Mouse (Mus musculus): ENCODE data around the gene Add2.

The Add2 gene

GRCm38 (mm10) chr6:86028150-86028549 is 331 bp upstream of the Add2 start:
- Histone ChIP-seq H3K36me3 (ENCODE audit: control insufficient read depth, insufficient read depth, low read length, poor library complexity, severe bottlenecking) (no peaks in the 10 kb centered on the region), H3K27me3 (ENCODE audit: control insufficient read depth, insufficient read depth, low read length, poor library complexity, severe bottlenecking) (no peaks in the 10 kb centered on the region)
- no peak for DNase-seq (ENCODE audit: low read depth, low spot score)

GRCm38 (mm10) chr6:86029323-86029713 is 837 bp downstream of the Add2 start:
- no peak for DNase-seq (ENCODE audit: low read depth, low spot score)
- H3K27me3 ChIP-seq (ENCODE audit: control insufficient read depth, insufficient read depth, low read length, poor library complexity, severe bottlenecking) = no peaks in the 10 kb centered on the region
- no peaks in the 10 kb centered on the region for H3K36me3 ChIP-seq (ENCODE audit: control insufficient read depth, insufficient read depth, low read length, poor library complexity, severe bottlenecking)

GRCm38 (mm10) chr6:86031527-86031926 is 3.0 kb downstream of the Add2 start:
- H3K36me3 ChIP-seq (ENCODE audit: control insufficient read depth, insufficient read depth, low read length, poor library complexity, severe bottlenecking) = no peaks in the 10 kb centered on the region
- no peaks in the 10 kb centered on the region for H3K27me3 ChIP-seq (ENCODE audit: control insufficient read depth, insufficient read depth, low read length, poor library complexity, severe bottlenecking)
- no peak for DNase-seq (ENCODE audit: low read depth, low spot score)

GRCm38 (mm10) chr6:86033635-86034034 is 5.2 kb downstream of the Add2 start:
- Histone ChIP-seq H3K27me3 (ENCODE audit: control insufficient read depth, insufficient read depth, low read length, poor library complexity, severe bottlenecking) (no peaks in the 10 kb centered on the region), H3K36me3 (ENCODE audit: control insufficient read depth, insufficient read depth, low read length, poor library complexity, severe bottlenecking) (no peaks in the 10 kb centered on the region)
- DNase-seq (ENCODE audit: low read depth, low spot score) = no peak

- no peak for DNase-seq (ENCODE audit: low read depth, low spot score)
- Histone ChIP-seq H3K27me3 (ENCODE audit: control insufficient read depth, insufficient read depth, low read length, poor library complexity, severe bottlenecking) (no peaks in the 10 kb centered on the region; the same call in 1 of the 2 replicates), H3K36me3 (ENCODE audit: control insufficient read depth, insufficient read depth, low read length, poor library complexity, severe bottlenecking) (no peaks in the 10 kb centered on the region)
Observed at GRCm38 (mm10) chr6:86038901-86039300, 10.4 kb downstream of the Add2 start.

- DNase-seq (ENCODE audit: low read depth, low spot score) = no peak
- Histone ChIP-seq H3K36me3 (ENCODE audit: control insufficient read depth, insufficient read depth, low read length, poor library complexity, severe bottlenecking) (no peaks in the 10 kb centered on the region), H3K27me3 (ENCODE audit: control insufficient read depth, insufficient read depth, low read length, poor library complexity, severe bottlenecking) (no peaks in the 10 kb centered on the region; the same call in 1 of the 2 replicates)
Observed at GRCm38 (mm10) chr6:86040140-86040539, 11.7 kb downstream of the Add2 start.

- Histone ChIP-seq H3K27me3 (ENCODE audit: control insufficient read depth, insufficient read depth, low read length, poor library complexity, severe bottlenecking) (no peaks in the 10 kb centered on the region; the same call in 1 of the 2 replicates), H3K36me3 (ENCODE audit: control insufficient read depth, insufficient read depth, low read length, poor library complexity, severe bottlenecking) (no peaks in the 10 kb centered on the region)
- DNase-seq (ENCODE audit: low read depth, low spot score) = no peak
Observed at GRCm38 (mm10) chr6:86047510-86047909, 19.0 kb downstream of the Add2 start.

GRCm38 (mm10) chr6:86048509-86048908 is 20.0 kb downstream of the Add2 start:
- Histone ChIP-seq H3K27me3 (ENCODE audit: control insufficient read depth, insufficient read depth, low read length, poor library complexity, severe bottlenecking) (no peaks in the 10 kb centered on the region), H3K36me3 (ENCODE audit: control insufficient read depth, insufficient read depth, low read length, poor library complexity, severe bottlenecking) (no peaks in the 10 kb centered on the region)
- DNase-seq (ENCODE audit: low read depth, low spot score) = no peak

GRCm38 (mm10) chr6:86050586-86051268 is 22.2 kb downstream of the Add2 start:
- DNase-seq (ENCODE audit: low read depth, low spot score) = no peak
- no peaks in the 10 kb centered on the region for H3K27me3 ChIP-seq (ENCODE audit: control insufficient read depth, insufficient read depth, low read length, poor library complexity, severe bottlenecking)
- H3K36me3 ChIP-seq (ENCODE audit: control insufficient read depth, insufficient read depth, low read length, poor library complexity, severe bottlenecking) = no peaks in the 10 kb centered on the region

- Histone ChIP-seq H3K27me3 (ENCODE audit: control insufficient read depth, insufficient read depth, low read length, poor library complexity, severe bottlenecking) (no peaks in the 10 kb centered on the region), H3K36me3 (ENCODE audit: control insufficient read depth, insufficient read depth, low read length, poor library complexity, severe bottlenecking) (no peaks in the 10 kb centered on the region)
- DNase-seq (ENCODE audit: low read depth, low spot score) = no peak
Observed at GRCm38 (mm10) chr6:86052032-86052459, 23.6 kb downstream of the Add2 start.

GRCm38 (mm10) chr6:86052556-86052955 is 24.1 kb downstream of the Add2 start:
- DNase-seq (ENCODE audit: low read depth, low spot score) = no peak
- Histone ChIP-seq H3K27me3 (ENCODE audit: control insufficient read depth, insufficient read depth, low read length, poor library complexity, severe bottlenecking) (no peaks in the 10 kb centered on the region), H3K36me3 (ENCODE audit: control insufficient read depth, insufficient read depth, low read length, poor library complexity, severe bottlenecking) (no peaks in the 10 kb centered on the region)

GRCm38 (mm10) chr6:86053099-86053498 is 24.6 kb downstream of the Add2 start:
- Histone ChIP-seq H3K36me3 (ENCODE audit: control insufficient read depth, insufficient read depth, low read length, poor library complexity, severe bottlenecking) (no peaks in the 10 kb centered on the region), H3K27me3 (ENCODE audit: control insufficient read depth, insufficient read depth, low read length, poor library complexity, severe bottlenecking) (no peaks in the 10 kb centered on the region)
- DNase-seq (ENCODE audit: low read depth, low spot score) = no peak

GRCm38 (mm10) chr6:86053594-86053993 is 25.1 kb downstream of the Add2 start:
- no peaks in the 10 kb centered on the region for H3K36me3 ChIP-seq (ENCODE audit: control insufficient read depth, insufficient read depth, low read length, poor library complexity, severe bottlenecking)
- no peak for DNase-seq (ENCODE audit: low read depth, low spot score)
- H3K27me3 ChIP-seq (ENCODE audit: control insufficient read depth, insufficient read depth, low read length, poor library complexity, severe bottlenecking) = no peaks in the 10 kb centered on the region

GRCm38 (mm10) chr6:86058475-86058874 is 30.0 kb downstream of the Add2 start:
- Histone ChIP-seq H3K27me3 (ENCODE audit: control insufficient read depth, insufficient read depth, low read length, poor library complexity, severe bottlenecking) (no peaks in the 10 kb centered on the region), H3K36me3 (ENCODE audit: control insufficient read depth, insufficient read depth, low read length, poor library complexity, severe bottlenecking) (no peaks in the 10 kb centered on the region)
- DNase-seq (ENCODE audit: low read depth, low spot score) = no peak

- DNase-seq (ENCODE audit: low read depth, low spot score) = no peak
- no peaks in the 10 kb centered on the region for H3K27me3 ChIP-seq (ENCODE audit: control insufficient read depth, insufficient read depth, low read length, poor library complexity, severe bottlenecking)
- no peaks in the 10 kb centered on the region for H3K36me3 ChIP-seq (ENCODE audit: control insufficient read depth, insufficient read depth, low read length, poor library complexity, severe bottlenecking)
Observed at GRCm38 (mm10) chr6:86059151-86059853, 30.8 kb downstream of the Add2 start.
